ENCODE assay signal across 7 mouse cellular contexts in genomic region chr11:75652942-75653684, GRCm38 (mm10). TPM values are rescaled to one million over a fixed set of nuclear protein-coding genes. Genes with fewer than 3 reads are reported as not detected.
A peak's percentile ranks its signal among the peaks of the same experiment; 100 is the strongest.
DNase-seq lines count a peak whose midpoint lies in the region; ATAC-seq and TF ChIP-seq lines count a peak whose summit lies in the region.

No protein-coding gene starts in this region.

- H3K27me3 ChIP-seq in E14TG2a.4 (ENCODE audit: insufficient read depth, low read length), result 0 out of 2 replicates have a peak, but pooled peaks cover 4% of the 10 kb centered on the region
- no peaks in the 10 kb centered on the region for H3K27me3 ChIP-seq in heart, embryonic 11.5 days (ENCODE audit: control insufficient read depth, insufficient read depth, low read length)
- no peaks in the 10 kb centered on the region for H3K27me3 ChIP-seq in kidney, postnatal 0 days (ENCODE audit: insufficient read depth, low read length)

- peak overlapping the region; percentile 87 for H3K27ac ChIP-seq in heart, embryonic 11.5 days (ENCODE audit: low read depth, low read length)
- H3K27ac ChIP-seq in kidney, postnatal 0 days, result peak overlapping the region; percentile 97
- H3K27ac ChIP-seq in macrophage, result peak overlapping the region; percentile 98

- H3K4me2 ChIP-seq in heart, embryonic 11.5 days, result peak overlapping the region; percentile 88
- H3K4me2 ChIP-seq in kidney, postnatal 0 days (ENCODE audit: low read length), result peak overlapping the region; percentile 93

- H3K4me3 ChIP-seq in E14TG2a.4 (replicated peaks; ENCODE audit: low read length), result peak overlapping the region; percentile 88
- peak overlapping the region; percentile 56 for H3K4me3 ChIP-seq in heart, embryonic 11.5 days (ENCODE audit: low read depth, low read length)
- H3K4me3 ChIP-seq in kidney, postnatal 0 days (replicated peaks; ENCODE audit: low read depth, low read length), result peak overlapping the region; percentile 78
- H3K4me3 ChIP-seq in macrophage (ENCODE audit: inconsistent target), result peak overlapping the region; percentile 80

- TF ChIP-seq CTCF in E14TG2a.4 (conservative IDR thresholded peaks at IDR 0.05; ENCODE audit: low read length), result no peak
- TF ChIP-seq CTCF in kidney, postnatal 0 days (IDR thresholded peaks at IDR 0.05; ENCODE audit: low read depth), result peak; percentile 48

- peak overlapping the region; percentile 78 for H3K9ac ChIP-seq in heart, embryonic 11.5 days (ENCODE audit: low read depth, low read length)
- peak overlapping the region; percentile 84 for H3K9ac ChIP-seq in kidney, postnatal 0 days (ENCODE audit: low read depth, low read length)

- no peaks in the 10 kb centered on the region for H3K9me3 ChIP-seq in E14TG2a.4 (ENCODE audit: low read length)
- no peaks in the 10 kb centered on the region for H3K9me3 ChIP-seq in heart, embryonic 11.5 days (replicated peaks; ENCODE audit: control insufficient read depth, low read length)
- no peaks in the 10 kb centered on the region for H3K9me3 ChIP-seq in kidney, postnatal 0 days (replicated peaks; ENCODE audit: low read length)

- H3K36me3 ChIP-seq in E14TG2a.4 (ENCODE audit: insufficient read depth, low read length) (peaks cover 17% of the 10 kb centered on the region), macrophage (ENCODE audit: inconsistent target) (peaks cover 7% of the 10 kb centered on the region; the same call in 1 of the 2 replicates)
- peaks cover under 1% of the 10 kb centered on the region for H3K36me3 ChIP-seq in heart, embryonic 11.5 days (ENCODE audit: control insufficient read depth, insufficient read depth, low read length)
- H3K36me3 ChIP-seq in kidney, postnatal 0 days (ENCODE audit: insufficient read depth, low read length), result 0 out of 2 replicates have a peak, but pooled peaks cover 3% of the 10 kb centered on the region

- ATAC-seq in heart, embryonic 11.5 days (replicated peaks; ENCODE audit: insufficient number of reproducible peaks, low FRiP score, low TSS enrichment), result no peak
- ATAC-seq in kidney, postnatal 0 days (replicated peaks; ENCODE audit: low FRiP score, low read depth), result no peak

- peak; percentile 57 for DNase-seq in R1 (ENCODE audit: low read depth, low spot score)
- DNase-seq in kidney, postnatal 0 days (ENCODE audit: low spot score), result peak; percentile 49
- DNase-seq in B cell, adult 2 months, result no peak
- no peak for DNase-seq in left cerebral cortex, adult 9 months (ENCODE audit: low spot score in 2 of 2)

- peaks cover 37% of the 10 kb centered on the region for H3K79me2 ChIP-seq in macrophage (ENCODE audit: inconsistent target)

- H3K4me1 ChIP-seq in E14TG2a.4 (replicated peaks; ENCODE audit: low read depth, low read length), result peaks cover 79% of the 10 kb centered on the region
- peaks cover 62% of the 10 kb centered on the region for H3K4me1 ChIP-seq in heart, embryonic 11.5 days (ENCODE audit: control insufficient read depth, insufficient read depth, low read length)
- peaks cover 30% of the 10 kb centered on the region for H3K4me1 ChIP-seq in kidney, postnatal 0 days (replicated peaks; ENCODE audit: insufficient read depth, low read length)

- WGBS in heart, embryonic 11.5 days (ENCODE audit: insufficient replicate concordance), result 25% methylated on average over 14 of the region's 14 CpGs
- 33% methylated on average over 14 of the region's 14 CpGs for WGBS in kidney, postnatal 0 days
- WGBS in macrophage (ENCODE audit: missing documents), result 23% methylated on average over 14 of the region's 14 CpGs

RNA-seq across cellular contexts. Expression of gene Myo1c, which starts 2.8 kb away (rescaled TPM):
- polyA plus RNA-seq in heart, embryonic 11.5 days (2014; fragmentation: Nextera tagmentation; extraction: Ambion mirVana), result 33.0 and 54.5 TPM in 2 replicates
- polyA plus RNA-seq in kidney, postnatal 0 days (2015; fragmentation: Nextera tagmentation; extraction: Ambion mirVana), result 55.3 and 60.8 TPM in 2 replicates
- 100 to 1,000 TPM; 148 to 797 (median 256) TPM for total RNA-seq in macrophage (2018; cell fraction: chromatin; rRNA removed)
- 100 to 1,000 TPM in 2 of 26 experiments, 10 to 100 TPM in 24; 62.7 to 107 (median 85.7) TPM for total RNA-seq in macrophage (2018; cell fraction: cytosol; rRNA removed)
- 100 to 1,000 TPM in 23 of 26 experiments, 10 to 100 TPM in 3; 87.8 to 217 (median 136) TPM for total RNA-seq in macrophage (2018; cell fraction: nucleus; rRNA removed)
- polyA plus RNA-seq in macrophage (2018), result 62.9 to 77.4 TPM (median 64.6 TPM) in 3 replicates

RNA-seq across cellular contexts. Expression of gene Inpp5k, which starts 22.3 kb away (rescaled TPM):
- 19.7 and 21.0 TPM in 2 replicates for polyA plus RNA-seq in heart, embryonic 11.5 days (2014; fragmentation: Nextera tagmentation; extraction: Ambion mirVana)
- 35.9 and 38.6 TPM in 2 replicates for polyA plus RNA-seq in kidney, postnatal 0 days (2015; fragmentation: Nextera tagmentation; extraction: Ambion mirVana)
- total RNA-seq in macrophage (2018; cell fraction: chromatin; rRNA removed), result 100 to 1,000 TPM in 17 of 26 experiments, 10 to 100 TPM in 9; 32.1 to 200 (median 143) TPM
- total RNA-seq in macrophage (2018; cell fraction: cytosol; rRNA removed), result 10 to 100 TPM; 29.2 to 51.8 (median 41.0) TPM
- 100 to 1,000 TPM in 12 of 26 experiments, 10 to 100 TPM in 14; 30.5 to 167 (median 94.2) TPM for total RNA-seq in macrophage (2018; cell fraction: nucleus; rRNA removed)
- polyA plus RNA-seq in macrophage (2018), result 20.3 to 48.0 TPM (median 38.4 TPM) in 3 replicates

RNA-seq across cellular contexts. Expression of gene Crk, which starts 25.9 kb away (rescaled TPM):
- 90.3 and 97.4 TPM in 2 replicates for polyA plus RNA-seq in heart, embryonic 11.5 days (2014; fragmentation: Nextera tagmentation; extraction: Ambion mirVana)
- polyA plus RNA-seq in kidney, postnatal 0 days (2015; fragmentation: Nextera tagmentation; extraction: Ambion mirVana), result 106 and 112 TPM in 2 replicates
- total RNA-seq in macrophage (2018; cell fraction: chromatin; rRNA removed), result 100 to 1,000 TPM; 135 to 258 (median 172) TPM
- 100 to 1,000 TPM in 3 of 26 experiments, 10 to 100 TPM in 23; 72.1 to 124 (median 81.7) TPM for total RNA-seq in macrophage (2018; cell fraction: cytosol; rRNA removed)
- total RNA-seq in macrophage (2018; cell fraction: nucleus; rRNA removed), result 100 to 1,000 TPM in 25 of 26 experiments, 10 to 100 TPM in 1; 97.0 to 221 (median 127) TPM
- 52.3 to 73.1 TPM (median 60.5 TPM) in 3 replicates for polyA plus RNA-seq in macrophage (2018)

Comparison
In these comparisons a context has a peak if more than half of its experiments do, and no peak if none do; other contexts are left out.
1. DNase-seq: peak in R1 (single experiment) and kidney, postnatal 0 days (single experiment); none in B cell, adult 2 months (0 of 2) and left cerebral cortex, adult 9 months (0 of 2).
2. Peak in every context shown above with its lines, with median percentiles within 50 percentile points of each other: H3K4me3 ChIP-seq and H3K27ac ChIP-seq.